Mouse (Mus musculus) brain, embryonic 14.5 days (tissue): ENCODE data around the gene Clec11a.

Source experiments
- CTCF ChIP-seq: fragments of 200-500 bp; IDR thresholded peaks from 2 replicates; pipeline ENCODE4 v1.5.1; 2012; ENCODE audit warnings: inconsistent platforms, mild to moderate bottlenecking, moderate library complexity, borderline replicate concordance; ENCODE audit not compliant: insufficient read depth, insufficient read length; ENCODE audit errors: extremely low read depth
- POLR2A ChIP-seq: fragments of 200-500 bp; IDR thresholded peaks from 2 replicates; pipeline ENCODE4 v1.6.1; 2012; ENCODE audit warnings: mild to moderate bottlenecking, inconsistent platforms, borderline replicate concordance; ENCODE audit not compliant: poor library complexity, insufficient read depth, insufficient read length, severe bottlenecking; ENCODE audit errors: extremely low read depth

- no peak for TF ChIP-seq CTCF
- no peak for TF ChIP-seq POLR2A
Measured at GRCm38 (mm10) chr7:44268117-44268516, 38.6 kb downstream of the Clec11a start.
